Mouse (Mus musculus) lung, postnatal 4 days (tissue): Measurements from ENCODE around the gene Ttc38.

Experiments
- DNase-seq, 2 experiments: peaks; one replicate each; pipeline ENCODE4 v3.0.0; 2021

Ttc38 gene

DNA sequence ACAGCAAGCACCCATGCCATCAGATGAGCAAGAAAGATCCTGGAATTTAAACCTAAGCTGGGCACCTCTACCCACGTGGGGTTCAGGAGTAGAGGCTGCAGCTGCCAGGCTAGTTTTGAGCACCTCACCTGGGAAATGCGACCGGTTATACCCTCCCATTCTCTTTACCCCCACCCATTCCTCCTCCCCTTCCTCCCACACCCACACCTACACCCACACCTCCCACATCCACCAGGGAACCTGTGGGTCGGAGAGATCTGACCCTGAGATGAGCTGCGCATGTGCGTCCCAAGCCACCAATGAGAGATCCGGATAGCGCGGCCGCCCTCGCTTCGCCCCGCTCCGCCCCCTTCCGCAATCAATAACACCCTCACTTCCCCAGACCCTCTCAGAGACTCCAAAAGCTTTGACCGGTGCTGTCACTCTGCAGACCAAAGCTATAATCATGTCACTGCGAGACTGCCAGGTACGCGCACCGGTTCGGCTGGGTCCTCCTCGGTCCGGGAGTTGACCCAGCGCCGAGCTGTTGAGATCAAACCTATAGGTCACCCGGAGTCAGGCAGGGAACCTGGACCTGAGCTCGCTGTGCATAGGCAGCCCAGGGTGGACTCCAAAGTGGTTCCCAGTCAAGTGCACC lies at the start of gene Ttc38:
Gene Ttc38, plus strand, starts transcription at position 353 of the 637 bp plus-strand sequence.
- DNase-seq = peak; percentile 87 to 91

DNA sequence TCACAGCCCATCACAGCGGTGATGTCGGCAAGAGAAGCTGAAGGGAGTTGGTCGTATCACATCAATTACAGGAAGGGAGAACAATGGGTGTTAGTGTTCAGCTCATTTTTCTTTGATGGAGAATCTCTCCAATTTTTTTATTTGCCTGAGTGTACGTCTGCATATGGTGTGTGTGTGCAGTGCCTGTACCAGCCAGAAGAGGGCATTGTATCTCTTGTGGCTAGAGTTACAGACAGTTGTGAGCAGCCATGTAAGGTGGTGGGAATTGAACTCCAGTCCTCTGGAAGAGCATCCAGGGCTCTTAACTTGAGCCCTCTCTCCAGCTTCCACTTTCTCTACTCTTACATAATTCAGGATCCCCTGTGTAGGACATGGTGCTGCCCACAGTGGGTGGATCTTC lies 49.0 kb upstream of the Ttc38 start:
- DNase-seq = peak in 1 of 2 experiments; percentile 13

DNA sequence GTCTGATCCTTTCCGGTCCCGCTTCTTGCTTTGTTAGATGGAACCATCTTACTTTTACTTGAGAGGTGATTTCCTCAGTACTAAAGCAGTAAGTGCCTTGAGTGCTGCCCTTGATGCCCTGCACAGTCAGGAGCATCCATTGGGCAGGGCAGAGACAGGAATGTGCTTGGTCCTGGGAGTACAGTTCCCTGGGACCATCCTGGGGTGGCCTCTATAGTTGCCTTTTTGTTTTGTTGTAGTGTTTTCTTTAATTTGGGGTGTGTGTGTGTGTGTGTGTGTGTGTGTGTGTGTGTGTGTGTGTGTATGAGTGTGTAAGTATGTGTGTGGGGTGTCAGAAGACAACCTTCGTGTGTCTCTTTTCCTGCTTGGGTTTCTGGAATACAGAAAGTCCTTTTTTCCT lies 47.8 kb upstream of the Ttc38 start:
- no peak for DNase-seq

- DNase-seq = peak in 1 of 2 experiments; percentile 12
Measured at GRCm38 (mm10) chr15:85786711-85787110, 45.4 kb upstream of the Ttc38 start.

DNA sequence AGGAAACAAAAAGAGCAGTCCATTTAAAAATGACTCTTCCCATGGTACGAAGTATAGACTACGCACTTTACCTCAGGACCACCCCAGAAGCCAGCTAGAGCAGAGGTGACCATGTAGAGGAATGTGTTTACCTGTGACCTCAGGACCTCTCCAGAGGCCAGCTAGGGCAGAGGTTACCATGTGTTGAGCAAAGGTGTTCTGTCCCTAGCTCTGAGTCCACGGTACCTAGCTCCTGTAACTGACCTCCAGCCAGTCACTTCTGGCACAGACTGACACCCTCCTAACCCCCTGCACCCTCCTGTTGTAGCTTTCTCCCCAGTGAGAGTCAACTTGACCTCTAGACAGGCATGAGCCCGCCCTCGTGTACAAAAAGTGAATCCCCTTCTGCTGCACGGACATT lies 44.6 kb upstream of the Ttc38 start:
- DNase-seq = peak in 1 of 2 experiments; percentile 10

GRCm38 (mm10) chr15:85788051-85788450 lies 44.1 kb upstream of the Ttc38 start:
- DNase-seq = peak in 1 of 2 experiments; percentile 9

GRCm38 (mm10) chr15:85788633-85789032 lies 43.5 kb upstream of the Ttc38 start:
- DNase-seq = peak in 1 of 2 experiments; percentile 27

- DNase-seq = peak; percentile 13 to 49
Measured at GRCm38 (mm10) chr15:85791449-85791848, 40.7 kb upstream of the Ttc38 start.

GRCm38 (mm10) chr15:85792819-85793218 lies 39.3 kb upstream of the Ttc38 start:
- DNase-seq = peak; percentile 43 to 70

GRCm38 (mm10) chr15:85795516-85795915 lies 36.6 kb upstream of the Ttc38 start:
- no peak for DNase-seq

DNA sequence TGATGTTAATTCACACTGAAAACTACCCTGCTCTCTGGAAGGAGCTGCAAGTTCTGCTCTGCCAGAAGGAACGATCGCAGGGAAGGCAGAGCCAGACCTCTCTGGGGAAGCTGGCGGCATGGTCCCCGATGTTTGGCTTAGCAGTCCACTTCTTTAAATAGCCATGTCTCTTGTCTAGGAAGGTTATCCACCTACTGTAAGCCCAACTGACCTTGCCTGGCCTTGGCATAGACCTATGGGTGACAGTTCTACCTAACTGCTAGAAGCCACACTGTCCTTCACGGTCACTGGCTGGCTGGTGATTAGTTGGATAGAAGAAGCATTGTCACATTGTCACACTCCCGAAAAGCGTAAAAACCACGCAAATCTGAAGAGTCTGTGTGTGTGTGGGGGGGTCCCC lies 33.4 kb upstream of the Ttc38 start:
- DNase-seq = no peak

DNA sequence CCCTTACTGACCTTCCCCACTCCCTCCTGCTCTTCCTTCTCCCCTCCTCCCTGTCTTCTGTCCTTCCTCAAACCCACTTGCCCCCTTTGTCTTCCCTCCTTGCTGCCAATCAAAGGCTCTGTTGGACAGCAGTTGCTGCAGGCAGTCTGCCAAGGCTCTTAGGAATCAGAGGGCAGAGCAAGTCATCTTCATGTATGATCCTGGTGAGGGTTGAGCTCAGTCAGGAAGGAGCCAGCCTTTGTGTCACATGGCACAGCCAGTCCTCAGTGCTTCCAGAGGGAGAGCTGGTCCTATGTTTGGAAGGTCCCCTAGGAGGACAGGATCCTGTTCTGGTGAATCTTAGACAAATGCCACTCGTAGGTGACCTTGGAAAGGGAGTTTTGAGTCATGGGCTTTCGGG lies 29.2 kb upstream of the Ttc38 start:
- no peak for DNase-seq

DNA sequence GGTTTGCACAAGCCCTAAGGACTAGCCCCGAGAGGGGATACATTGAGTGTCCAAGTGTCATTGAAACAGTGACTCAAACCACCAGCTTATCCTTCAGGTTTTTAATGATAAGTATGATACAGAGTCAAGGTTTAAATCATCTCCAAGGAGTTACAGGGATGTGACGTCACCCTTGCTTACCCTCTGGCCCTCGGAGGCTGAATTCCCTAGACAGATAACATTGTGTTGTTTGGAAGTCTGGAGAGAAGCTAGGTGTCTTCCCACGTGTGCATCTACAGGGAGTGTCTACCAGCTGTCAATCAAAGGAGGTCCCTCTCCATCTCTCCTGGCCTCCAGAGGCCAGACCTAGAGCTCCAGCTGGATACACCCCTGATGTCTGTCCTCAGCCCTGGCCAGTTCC lies 25.2 kb upstream of the Ttc38 start:
- no peak for DNase-seq

DNA sequence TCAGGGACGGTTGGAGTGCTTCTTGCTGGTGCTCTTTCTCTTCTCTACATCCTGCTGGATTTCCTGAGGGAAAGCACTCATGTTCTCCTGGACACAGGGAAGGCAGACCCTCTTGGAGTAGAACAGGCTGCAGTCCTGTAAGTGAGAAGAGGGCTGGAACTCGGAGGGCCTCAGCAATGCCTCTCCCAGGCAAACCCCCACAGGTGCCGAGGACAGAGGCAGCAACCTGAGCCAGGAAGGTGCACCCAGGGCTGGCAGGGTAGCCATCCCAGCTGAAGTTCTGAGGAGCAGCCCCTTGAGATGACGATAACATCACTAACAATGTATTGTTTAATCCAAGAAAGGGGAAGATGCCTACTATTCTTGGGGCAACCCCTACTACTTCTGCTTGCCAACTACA lies 24.7 kb upstream of the Ttc38 start:
- DNase-seq = no peak

DNA sequence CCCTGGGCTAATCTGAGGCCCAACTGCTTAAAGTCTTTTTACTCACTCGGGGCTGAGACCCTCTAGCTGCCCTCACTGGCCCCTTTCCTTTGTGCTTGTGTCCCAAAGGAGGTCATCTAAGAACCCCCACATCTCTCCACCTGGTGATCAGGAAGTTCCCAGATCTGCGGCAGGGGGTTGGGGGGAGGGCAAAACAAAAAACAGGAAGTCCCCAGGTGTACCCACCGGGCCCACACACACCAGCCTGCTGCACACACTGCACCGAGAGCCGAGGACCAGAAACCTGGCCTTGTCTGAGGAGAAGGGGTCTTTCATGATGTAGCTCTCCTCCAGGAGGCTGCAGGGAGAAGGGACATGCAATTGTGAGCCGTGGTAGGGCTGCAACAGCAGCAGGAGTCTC lies 24.1 kb upstream of the Ttc38 start:
- DNase-seq = no peak

DNA sequence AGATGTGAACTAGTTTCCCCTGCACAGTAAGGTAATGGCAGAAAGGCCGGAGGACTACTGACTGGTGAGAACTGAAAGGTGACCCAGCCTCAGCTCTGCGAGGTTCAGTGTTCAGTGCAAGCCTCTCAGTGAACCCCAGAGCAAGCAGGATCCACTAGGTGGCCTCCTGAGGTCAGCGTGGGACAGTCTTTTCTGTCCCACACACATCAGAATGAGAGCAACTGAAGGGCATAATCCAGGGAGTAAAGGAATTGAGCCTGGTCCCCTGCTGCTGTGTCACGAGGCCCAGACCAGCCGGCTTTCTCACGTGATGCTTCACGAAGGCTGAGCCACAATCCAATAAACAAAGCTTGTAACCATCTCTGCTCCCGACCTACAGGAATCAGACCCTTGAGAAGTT lies 23.7 kb upstream of the Ttc38 start:
- DNase-seq = no peak

DNA sequence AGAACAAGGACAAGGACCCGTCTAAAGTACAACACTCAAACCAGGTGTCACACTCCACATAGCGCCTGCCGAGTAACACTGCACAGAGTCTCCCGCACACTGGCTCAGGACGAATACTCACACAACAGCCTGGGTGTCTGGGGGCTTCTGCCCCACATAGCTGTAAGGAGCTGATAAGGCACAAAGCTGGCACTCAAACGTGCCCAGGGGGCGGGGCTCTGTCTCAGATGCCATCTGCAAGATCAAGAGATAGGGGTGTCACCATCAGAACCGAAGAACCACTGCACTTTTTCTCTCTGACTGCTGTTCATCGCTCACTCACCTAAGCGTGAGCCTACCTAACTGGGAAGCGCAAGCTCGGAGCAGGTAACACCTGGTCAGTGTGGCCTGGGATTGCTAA lies 23.0 kb upstream of the Ttc38 start:
- DNase-seq = no peak

DNA sequence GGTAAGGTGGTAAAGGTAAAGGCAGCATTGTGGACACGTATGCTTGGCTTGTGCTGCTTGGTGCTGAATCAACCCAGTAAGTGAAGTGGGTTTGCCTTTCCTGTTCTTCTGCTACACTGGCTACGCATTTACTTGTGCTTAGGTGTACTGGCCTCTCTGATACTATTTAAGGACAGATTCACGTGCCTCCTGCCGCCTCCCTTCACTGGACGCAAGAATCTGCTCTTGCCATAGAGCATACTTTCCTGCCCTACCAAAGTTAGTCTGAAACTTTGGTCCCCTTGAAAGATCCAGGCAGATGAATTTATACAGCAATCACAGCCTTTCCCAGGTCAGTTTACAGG lies 21.7 kb upstream of the Ttc38 start:
- DNase-seq = no peak

DNA sequence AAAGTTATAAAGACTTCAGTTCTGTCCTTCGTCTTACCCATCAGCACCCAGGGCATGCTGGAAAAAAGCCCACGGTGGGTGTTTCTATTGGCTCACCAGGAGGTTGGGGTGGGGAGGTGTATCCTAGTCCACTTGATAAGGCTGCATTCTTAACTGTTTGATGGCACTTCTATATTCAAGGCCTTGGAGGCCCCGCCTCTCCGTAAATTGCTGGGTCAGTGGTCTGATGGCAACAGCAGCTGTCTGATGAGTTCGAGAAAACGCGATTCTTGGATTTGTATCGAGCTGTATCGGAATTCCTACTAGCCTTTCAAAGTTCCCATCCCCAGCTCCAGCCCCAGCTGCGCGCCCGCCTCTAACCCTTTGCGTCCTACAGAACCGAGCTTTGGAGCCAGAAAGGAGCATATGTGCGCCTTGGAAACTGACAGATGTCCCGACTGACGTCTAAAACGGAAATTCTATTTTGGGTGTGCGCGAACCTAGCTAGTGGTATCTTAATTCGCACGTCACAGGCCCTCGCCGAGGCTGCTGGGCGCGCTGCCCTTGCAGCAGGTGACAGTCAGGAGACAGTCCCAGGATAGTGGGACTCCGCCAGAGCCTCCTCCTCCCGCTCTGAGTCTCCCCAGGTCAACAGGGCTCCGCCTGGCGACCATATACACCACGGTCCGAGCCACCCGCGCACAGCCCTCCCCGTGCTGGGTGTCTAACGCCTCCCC lies 21.1 kb upstream of the Ttc38 start:
- peak; percentile 57 to 60 for DNase-seq

GRCm38 (mm10) chr15:85811535-85812277 lies 20.4 kb upstream of the Ttc38 start, which contains the start of gene Cdpf1:
Gene Cdpf1 (minus strand): TSS chr15:85811697.
- DNase-seq = peak; percentile 98 to 100

DNA sequence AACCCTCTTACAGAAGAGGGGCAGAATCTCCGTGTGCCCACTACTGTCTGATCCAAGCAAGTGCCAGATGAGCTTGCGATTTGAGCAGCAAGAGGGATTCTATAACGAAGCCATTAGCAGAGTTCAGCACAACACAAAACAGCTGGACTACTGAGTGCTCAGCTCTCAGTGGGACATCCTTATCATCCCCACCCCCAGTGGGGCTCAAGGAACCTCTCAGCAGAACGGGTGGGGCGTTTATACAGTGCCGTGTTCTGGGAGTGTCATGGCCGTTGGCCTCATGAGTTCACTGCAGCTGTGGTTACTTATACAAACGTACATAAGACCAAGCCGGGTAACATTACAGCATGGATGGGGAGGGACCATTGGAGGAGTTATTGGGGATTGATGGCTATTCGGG lies 18.7 kb upstream of the Ttc38 start:
- no peak for DNase-seq

DNA sequence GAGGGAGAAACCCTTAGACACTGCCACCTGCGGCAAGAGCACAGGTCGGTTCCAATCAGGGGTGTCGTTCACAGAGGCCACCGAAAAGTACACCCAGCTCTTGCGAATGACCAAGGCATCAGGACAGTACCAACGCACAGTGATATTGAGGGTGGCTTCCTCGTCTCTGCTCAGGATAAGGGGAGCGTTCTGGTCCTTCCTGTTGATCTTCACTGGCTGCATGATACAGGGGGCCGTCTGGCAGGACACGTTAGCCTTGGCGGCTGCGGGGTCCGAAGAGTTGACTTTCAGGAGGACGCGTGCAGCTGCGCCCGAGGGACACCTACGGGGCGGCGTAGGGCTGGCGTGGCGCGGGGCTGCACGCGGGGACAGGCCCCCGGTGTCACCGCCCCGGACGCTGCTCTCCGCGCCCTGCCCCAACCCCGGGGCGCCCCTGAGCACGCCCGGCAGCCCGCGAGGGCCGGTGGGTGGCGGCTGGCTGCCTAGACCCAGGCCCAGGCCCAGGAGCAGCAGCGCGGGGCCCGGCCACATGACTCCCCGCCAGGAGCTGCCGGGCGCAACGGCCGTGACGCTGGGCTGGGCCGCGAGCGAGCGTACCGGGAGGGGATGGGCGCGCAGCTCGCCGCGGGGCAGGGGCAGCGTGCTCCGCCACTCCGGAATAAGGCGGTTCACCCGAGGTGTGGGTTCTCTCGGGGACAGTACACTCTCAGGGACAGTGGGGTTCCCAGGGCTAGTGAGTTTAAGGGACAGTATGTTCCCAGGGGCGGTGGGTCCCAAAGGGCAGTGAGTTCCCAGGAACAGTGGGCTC lies 10.7 kb upstream of the Ttc38 start, which contains the start of gene Pkdrej:
Gene Pkdrej, minus strand, starts transcription at position 532 of the 808 bp plus-strand sequence.
- DNase-seq = peak; percentile 44 to 67

DNA sequence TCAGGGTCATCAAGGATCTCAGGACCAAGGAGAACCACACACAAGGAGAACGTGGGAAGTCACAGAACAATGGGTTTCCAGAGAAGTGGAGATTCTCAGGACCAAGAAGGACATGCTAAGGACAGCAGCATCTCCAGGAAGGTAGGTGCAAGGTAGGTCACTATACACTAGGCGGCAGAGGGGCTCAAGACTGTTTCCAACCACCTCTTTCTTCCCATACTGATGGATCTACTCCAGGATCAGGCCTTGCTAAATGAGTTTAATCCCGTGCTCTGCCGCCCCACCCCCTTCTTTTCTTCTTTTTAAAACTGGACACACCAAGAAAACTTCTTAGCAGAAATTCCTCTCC lies 10.1 kb upstream of the Ttc38 start:
- peak in 1 of 2 experiments; percentile 8 for DNase-seq
